Mouse (Mus musculus) left cerebral cortex, adult 9 months (tissue): ENCODE data around the gene Gm12216.
A peak's percentile ranks its signal among the peaks of the same experiment; 100 is the strongest.
"Not testable (repeated sequence)": the region's sequence is repeated elsewhere in the genome, so short reads cannot be mapped to it uniquely, and the experiment has no call there.

Experiments
- DNase-seq, 2 experiments: peaks; one replicate each; pipeline ENCODE4 v3.0.0; 2022; ENCODE audit warnings: low spot score in 2 of 2

The Gm12216 gene

DNA sequence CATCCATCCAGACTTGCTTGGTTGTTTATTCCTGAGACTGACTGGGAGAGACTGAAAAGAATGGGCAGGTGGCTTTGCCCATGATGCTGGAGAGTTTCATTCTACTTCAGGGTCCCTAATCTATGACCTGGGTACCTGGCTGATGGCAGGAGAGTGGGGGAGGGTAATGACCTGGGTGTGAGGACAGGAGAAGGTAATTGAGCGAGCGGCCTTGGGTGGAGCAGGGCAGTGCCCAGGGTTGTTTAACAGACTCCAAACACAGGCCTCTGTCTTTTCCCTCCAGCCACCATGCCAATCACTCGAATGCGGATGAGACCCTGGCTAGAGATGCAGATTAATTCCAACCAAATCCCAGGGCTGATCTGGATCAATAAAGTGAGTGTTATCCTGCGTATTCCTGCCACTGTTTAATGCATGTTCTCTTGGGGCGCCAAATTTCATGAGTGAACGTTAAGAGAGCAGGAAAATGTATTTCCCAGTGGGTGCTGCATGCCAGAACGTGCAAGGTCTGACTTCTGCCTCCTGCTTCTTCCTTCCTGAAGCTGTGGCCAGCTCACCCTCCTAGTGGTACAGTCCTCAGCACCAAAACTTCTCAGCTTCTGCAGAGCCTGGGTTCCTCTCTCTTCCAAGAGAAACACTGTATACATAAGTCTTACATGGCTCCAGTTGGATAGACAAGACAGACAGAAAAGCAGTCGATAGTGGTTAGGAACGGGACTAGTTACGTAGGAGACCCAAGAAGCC is 87.9 kb downstream of the Gm12216 start:
- DNase-seq, result no peak

DNA sequence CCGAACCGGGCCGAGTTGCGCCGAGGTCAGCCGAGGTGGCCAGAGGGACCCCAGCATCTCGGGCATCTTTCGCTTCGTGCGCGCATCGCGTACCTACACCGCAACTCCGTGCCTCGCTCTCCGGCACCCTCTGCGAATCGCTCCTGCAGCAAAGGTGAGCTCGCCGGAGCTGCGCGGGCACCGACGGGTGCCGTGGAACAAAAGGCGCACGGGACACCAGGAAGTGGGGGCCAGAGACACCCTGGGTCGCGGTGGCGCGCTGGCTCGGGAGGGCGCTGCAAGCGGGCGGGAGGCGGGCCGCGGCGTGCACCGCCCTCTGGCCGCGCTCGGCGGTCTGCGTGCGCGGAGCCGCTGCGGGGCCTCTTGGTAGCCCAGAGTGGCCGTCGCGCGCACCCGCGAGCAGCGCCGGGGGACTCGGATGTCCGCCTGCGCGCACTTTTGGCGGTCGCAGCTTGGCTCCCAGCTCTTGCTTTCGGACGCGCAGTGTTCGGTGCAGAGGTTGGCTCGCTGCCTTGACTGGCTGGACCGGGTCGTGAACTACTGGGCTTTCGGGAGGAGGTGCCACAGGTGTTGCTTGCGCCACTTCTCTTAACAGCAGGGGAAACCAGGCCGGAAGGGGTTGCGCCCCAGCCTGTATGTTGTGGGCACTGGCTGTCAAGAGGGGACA is 88.8 kb downstream of the Gm12216 start:
- DNase-seq, result peak in 1 of 2 experiments; percentile 47

DNA sequence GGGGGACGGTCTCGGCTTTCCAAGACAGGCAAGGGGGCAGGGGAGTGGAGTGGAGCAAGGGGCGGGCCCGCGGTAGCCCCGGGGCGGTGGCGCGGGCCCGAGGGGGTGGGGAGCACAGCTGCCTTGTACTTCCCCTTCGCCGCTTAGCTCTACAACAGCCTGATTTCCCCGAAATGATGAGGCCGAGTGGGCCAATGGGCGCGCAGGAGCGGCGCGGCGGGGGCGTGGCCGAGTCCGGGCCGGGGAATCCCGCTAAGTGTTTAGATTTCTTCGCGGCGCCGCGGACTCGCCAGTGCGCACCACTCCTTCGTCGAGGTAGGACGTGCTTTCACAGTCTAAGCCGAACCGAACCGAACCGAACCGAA is 89.3 kb downstream of the Gm12216 start, which contains the start of gene Irf1:
Gene Irf1 (plus strand): TSS at position 255 of the 365 bp plus-strand sequence.
- peak; percentile 54 to 88 for DNase-seq

DNA sequence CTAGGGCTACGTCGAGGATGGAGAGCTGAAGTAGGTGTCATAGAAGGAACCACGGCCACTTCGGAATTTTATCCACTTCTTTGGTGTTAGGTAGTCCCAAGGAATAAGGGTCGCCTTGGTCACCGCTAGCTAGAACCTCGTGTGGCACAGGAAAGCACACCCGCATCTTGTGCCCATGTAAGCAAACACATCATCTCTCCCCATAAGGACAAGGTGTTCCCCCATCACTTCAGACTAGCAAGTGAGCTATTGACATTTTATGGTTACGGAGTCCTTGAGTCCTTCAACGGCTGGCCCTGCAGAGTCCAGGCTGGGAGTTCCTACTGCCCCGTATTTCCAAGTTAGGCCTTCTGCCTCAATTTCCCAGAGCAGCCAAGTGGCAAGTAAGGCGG is 89.9 kb downstream of the Gm12216 start:
- no peak for DNase-seq

DNA sequence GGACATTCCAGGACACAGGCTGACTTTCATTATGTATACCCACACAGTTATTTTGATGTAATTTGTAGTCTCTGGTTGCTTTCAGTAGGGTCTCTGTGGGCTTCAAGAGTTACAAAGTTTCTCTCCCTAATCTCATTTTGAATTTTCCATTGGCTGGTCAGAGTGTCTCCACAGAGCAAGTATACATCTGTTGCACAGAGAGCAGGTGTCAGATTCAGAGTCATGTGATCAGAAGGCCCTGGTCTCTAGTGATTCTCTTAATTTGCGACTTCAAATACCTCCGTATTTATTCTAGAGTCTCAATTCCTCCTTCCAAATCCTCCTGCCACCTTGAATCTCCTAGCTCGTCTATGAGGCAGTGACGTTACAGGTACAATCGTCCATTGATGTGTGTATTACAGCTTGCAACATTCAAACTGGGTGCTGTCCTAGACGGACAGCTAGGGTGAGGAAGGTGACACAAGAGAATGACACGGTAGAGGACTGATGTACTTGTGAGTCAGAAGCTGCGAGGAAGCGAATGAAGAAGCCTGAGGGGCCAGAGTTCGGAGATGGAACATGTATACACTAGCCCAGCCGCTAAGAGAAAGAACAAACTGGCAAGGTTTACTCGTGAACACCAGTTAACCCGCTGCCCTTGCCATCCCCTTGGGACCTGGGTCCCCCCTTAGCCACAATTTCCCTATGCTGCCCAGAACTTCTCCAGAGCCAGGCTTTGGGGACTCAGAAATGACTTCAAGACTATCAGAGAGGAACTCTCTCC is 90.5 kb downstream of the Gm12216 start:
- no peak for DNase-seq

DNA sequence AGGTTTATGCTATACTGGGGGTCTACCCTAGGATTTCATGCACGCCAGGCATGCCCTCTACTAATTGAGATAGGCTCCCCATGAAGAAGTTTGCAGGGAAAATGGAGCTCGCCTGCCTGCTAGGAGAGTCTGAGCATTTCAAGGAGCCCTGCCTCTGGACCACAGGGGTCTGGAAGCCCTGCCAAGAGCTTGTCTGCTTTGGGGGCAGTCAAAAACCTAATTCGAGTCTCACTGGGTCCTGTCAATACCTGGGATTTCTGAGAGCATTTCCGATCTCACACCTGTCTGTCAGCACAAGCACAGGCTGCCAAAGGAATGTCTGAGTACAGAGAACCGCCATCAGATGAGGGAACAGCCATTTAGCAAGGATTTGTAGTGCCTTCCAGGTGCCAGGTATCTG is 94.5 kb downstream of the Gm12216 start:
- DNase-seq, result no peak

DNA sequence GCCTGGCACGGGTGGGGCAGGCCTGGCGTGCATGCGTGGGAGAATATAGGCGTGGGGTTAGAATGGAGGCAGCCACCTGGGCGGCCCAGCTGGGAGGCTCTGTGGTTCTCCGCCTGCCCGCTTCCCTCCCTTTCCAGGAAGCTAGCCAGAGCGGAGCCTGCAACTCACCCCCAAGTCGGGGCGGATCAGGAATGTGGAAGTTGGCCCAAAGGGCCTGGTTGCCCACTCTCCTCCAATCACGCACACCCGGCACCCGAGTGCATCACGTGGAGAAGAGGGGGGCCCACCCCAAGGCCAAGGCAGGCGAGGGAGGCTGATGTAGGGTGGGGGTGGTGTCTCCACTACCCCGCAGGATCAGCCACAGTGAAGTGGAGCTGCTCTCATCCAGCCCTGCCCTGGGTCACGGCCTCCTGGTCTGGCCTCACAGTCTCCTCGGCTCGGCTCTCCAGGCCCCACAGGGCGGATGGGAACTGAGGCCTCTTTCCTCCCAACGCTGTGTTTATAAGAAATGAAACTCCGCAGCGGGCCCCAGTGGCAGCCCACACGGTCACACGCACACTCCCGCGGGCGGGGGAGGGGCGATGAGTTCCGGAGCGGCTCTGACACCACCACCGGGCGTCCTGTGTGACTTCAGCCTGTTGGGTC is 95.4 kb downstream of the Gm12216 start:
- DNase-seq, result peak; percentile 45 to 77

DNA sequence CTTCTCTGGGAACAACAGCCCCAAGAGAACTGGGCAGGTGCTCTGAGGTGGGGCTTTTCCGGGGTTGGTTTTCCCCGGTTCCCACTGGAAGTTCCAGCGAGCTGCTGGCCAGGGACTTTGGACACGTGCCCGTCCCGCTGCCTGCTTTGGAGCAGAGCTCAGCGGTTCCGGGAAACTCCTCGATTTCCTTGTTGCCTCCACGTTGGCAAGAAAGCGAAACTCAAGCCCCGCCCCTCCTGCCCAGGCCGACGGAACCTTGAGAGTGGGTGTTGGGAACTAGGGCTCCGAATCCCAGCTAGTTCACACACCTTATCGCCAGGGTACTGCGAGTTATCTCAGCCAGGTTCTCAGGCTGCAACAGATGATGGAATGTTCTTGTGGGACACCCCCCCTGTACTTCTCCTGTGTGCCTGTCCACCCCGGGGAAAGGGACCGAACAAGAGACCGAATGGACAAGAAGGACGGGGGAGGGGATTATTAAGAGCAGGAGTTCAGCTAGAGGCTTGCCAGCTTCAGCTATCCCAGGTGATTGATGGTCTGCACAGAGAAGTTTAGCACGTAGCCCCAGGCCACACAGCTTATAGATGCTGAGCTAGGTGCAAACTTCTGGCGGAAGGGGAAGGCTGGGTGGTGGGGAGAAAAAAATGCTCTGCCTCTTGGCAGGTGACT is 96.1 kb downstream of the Gm12216 start:
- peak in 1 of 2 experiments; percentile 39 for DNase-seq

DNA sequence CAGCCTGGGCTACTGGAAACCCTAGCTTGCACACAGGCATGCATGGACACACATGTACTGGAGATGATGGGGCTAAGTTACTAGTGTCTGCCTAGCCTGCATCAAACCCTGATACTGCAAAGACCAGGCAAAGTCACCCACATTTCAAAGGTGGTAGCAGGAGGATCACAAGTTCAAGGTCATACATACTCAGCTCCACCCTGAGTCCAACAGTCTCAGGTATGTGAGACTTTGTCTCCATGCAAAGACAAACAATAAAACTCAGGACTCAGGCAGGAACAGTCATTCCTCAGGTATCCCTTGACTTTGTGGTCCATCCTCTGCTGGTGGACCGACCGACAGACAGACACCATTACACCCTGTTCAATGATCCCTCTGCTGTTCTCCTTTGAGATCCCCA is 96.6 kb downstream of the Gm12216 start:
- DNase-seq, result no peak

DNA sequence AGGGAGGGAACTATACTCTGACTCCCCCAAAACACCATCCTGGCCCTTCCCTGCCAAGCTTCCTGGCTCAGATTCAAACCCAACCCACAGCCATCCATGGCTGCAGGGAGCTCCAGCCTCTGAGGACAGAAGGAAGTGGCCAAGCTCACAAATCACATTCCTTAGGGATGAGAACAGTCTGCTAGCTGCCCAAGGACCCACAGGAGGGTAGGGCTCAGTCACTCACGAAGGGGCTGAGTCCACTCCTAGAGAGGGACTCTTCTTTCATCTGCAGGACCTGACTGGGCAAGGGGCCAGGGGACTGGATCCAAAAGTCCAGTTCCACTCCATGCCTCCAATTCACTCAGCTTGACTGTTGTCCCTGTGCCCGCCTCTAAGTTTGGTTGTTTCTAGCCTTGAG is 97.2 kb downstream of the Gm12216 start:
- no peak for DNase-seq

DNA sequence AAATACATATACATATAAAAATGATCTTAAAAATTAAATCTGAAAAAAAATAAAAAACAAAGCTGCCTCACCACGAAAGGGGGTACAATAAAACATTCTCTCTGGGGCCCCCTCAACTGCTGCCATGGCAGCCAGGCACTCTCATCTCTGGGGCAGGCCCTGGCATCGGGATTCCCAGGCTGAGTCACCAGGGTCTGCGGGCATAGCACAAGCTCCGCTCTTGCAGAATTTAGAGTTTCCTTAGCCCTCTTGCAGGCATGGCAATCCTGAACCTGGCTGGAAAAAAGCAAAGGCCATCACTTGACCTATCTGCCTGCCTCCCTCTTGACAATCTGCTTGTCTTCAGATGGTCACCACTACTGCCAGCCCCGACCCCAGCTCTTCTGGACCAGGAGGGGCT is 97.8 kb downstream of the Gm12216 start:
- DNase-seq, result no peak

DNA sequence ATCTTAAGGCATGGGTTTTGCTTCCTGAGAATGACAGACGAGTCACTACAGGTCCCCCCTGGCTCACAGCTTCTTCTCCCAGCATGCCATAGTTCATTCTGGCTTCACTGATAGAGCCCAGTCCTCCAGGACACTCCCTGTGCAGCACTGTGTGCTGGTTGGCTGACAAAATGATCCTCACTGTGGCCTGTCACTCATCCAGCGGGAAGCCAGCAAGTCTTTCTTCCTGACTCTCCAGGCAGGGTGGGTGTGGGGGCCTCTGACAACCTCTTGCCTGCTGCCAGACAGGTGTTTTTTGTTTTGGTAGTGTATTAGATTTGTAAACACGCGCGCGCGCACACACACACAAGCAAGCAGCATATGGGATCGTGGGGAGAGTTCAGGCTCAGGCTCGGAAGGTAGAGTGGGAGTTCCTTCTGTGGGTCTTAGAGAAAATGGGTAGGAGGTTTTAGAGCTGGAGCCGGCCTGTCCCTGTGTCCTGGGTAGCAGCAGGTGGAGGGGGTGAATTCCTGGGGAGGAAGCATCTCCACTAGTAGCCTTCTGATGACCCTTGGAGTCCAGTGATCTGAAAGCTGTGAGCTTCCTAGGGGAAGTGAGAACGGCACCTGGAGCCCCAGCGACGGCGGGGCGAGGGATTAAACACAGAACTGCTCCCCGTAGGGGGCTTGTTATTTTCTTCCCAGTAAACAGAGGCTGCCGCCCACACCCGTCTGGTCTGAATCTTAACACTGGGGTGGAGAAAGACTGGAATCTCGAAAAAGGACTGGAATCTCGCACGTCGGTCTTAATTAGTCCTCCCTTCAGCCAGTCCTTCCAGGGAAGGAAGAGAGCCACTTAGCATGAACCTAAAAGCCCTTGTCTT is 99.3 kb downstream of the Gm12216 start:
- DNase-seq, result no peak

DNA sequence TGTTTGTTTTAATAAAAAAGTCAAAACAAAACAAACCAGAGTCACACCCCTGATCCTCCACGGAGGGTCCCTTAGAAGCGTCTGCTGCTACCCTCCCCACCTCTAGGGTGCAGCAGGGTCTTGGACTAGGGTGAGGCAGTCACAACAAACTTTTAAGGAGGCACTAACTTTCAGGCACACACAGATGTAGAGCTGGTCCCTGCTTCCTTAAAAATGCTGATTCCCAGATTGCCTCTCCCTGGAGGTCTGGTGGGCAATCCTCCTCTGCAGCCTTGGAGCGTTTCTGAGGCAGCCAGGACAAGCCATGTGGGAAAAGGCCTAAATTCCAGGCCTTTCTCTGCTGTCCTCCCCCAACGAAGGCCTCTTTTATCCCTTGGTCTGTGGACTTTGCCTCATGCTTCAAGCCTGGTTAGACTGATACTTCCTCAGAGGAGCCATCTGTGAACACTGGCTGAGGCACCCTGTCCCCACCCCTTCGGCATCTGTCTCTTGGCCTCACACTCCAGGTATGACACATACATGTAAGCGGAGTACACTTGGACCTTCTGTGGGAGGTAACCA is 100.2 kb downstream of the Gm12216 start:
- no peak for DNase-seq

DNA sequence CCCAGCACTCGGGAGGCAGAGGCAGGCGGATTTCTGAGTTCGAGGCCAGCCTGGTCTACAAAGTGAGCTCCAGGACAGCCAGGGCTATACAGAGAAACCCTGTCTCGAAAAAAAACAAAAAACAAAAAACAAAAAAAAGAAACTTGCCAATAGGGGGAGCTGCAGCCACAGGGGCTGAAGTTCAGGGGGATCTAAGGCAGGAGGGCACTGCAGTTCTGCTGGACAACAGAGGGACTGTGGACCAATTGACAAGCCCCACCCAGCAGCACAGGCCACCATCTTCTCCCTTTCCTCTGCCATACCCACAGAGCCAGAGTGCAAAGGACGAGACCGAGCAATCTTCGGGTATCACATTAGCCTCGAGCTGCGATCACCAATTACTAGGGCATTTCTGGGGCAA is 101.0 kb downstream of the Gm12216 start:
- DNase-seq, result not testable (repeated sequence)

DNA sequence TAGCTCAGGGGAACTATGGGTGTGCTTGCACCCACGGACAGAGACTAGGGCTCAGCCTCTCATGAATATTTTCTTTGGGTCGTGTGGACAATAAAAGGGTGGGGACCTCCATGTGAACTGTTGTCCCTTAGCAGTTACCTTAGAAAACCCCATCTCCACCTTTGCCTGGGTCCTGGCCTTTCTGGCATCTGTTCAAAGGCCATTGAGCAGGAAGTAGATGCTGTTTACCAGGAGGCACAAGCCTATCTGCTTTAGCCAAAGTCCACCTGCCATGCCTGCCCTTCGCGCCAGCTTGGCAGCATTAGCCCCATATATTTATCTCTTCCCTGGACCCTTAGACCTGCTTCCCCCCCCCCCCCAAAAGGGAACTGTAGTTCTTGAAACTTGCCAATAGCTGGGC is 101.4 kb downstream of the Gm12216 start:
- DNase-seq, result no peak

DNA sequence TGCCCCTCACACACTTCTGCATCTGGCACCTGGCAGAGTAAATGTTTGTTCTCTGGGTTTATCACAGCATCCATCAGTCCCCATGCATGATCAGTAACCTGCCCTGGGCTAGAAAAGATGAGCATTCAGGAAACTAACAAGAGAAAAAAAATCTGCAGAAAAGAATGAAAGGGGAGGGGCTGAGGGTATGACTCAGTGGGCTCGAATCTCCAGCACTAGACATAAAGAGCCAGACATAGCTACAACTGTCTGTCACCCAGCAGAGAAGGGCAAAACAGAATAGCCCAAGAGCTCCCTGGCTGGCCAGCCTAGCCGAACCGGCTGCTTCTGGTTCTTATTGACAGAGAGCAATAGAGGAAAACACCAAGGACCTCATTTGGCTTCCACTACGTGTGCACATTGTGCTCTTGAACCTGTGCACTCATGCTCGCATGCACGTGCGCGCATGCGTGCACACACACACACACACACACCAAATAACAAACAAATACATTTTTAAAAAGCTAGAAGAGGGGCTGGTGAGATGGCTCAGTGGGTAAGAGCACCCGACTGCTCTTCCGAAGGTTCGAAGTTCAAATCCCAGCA is 104.0 kb downstream of the Gm12216 start:
- DNase-seq, result no peak

DNA sequence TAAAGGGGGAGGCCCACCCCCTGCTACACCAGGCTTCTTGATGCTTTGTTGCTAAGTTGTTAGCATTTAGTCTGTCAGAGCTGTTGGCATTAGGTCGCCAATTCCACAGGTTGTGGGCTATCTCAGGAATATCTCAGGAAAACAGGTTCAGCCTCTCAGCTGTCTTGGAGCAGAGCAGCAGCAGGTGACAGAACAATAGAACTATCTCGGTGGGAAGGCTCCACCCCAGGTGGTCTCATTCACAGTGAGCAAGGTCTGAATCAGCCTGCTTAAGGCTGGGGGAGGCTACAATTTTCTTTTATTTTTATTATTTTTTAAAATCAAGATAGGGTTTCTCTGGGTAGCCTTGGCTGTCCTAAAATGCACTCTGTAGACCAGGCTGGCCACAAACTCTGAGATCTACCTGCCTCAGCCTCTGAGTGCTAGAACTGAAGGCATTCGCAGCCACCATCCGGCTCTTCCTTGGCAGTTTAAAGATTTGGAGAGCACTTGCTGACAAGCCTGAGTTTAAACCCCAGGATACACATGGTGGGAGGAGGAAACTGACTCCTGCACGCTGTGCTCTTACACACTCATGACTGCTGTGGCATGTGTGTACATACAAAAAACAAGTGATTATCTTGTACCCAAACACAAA is 109.2 kb downstream of the Gm12216 start:
- DNase-seq, result no peak

DNA sequence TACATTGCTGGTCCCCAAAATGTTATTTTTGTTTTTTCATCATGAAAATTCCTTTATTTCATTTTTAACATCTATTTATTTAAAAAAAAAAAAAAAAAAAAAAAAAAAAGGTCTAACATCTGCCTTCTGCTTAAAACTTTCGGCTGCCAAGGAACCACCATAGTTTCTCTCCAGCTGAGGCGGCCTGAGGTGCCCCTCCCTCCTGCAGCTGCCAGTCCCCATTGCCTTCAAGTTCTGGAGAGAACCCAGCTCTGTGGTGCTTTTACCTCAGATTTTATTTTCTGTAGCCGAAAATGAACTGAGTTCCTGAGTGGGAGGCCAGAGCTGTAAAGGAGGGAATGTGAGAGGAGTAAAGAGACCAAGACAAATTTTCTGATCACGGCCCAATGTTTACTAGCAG is 109.8 kb downstream of the Gm12216 start:
- no peak for DNase-seq

DNA sequence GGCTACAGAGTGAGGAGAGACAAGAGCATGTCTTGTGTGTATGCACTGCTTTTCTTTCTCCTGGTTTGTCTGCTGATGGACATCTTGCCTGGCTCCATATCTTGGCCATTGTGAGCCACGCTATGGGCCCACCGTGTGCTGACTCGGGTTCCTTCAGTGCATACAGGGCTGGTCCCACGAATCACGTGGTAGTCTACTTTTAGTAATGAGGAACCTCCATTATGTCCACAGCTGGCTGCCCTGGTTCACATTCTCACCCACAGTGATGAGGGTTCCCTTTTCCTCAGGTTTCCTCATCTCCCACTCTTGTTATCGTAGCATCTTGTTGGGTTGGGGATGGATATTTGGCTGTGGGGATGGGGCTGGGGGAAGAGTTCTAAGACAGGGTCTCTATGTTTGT is 110.4 kb downstream of the Gm12216 start:
- no peak for DNase-seq

DNA sequence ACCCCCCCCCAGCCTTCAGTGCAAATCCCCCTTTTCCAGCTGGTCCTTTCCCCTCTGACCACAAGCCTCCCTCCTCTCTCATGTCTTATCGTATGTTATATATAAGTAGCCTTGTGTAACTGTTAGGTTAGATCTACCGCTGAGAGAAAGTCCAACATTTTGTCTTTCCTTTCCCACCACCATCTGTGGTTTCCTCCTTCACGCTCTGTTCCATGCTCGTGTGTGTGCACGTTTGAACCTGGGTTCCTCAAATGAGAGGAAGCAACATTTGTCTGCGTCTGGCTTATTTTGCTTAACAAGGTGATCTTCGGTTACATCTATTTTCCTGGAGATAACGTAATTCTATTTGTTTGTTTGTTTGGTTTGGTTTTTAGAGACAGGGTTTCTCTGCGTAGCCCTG is 111.1 kb downstream of the Gm12216 start:
- DNase-seq, result no peak
